Mouse (Mus musculus) left cerebral cortex, adult 11 months (tissue): ENCODE data around the gene Itpr1.

Experiments used
- DNase-seq: peaks from one replicate; pipeline ENCODE4 v3.0.0; 2022; ENCODE audit warnings: low spot score

Gene Itpr1

GRCm38 (mm10) chr6:108325400-108325799 is 112.5 kb downstream of the Itpr1 start:
- DNase-seq, result no peak

GRCm38 (mm10) chr6:108325948-108326411 is 113.1 kb downstream of the Itpr1 start:
- no peak for DNase-seq

- DNase-seq, result no peak
These were observed 113.9 kb downstream of the Itpr1 start for GRCm38 (mm10) chr6:108326751-108327161.

GRCm38 (mm10) chr6:108327561-108327960 is 114.7 kb downstream of the Itpr1 start:
- DNase-seq, result no peak

GRCm38 (mm10) chr6:108328296-108328695 is 115.4 kb downstream of the Itpr1 start:
- DNase-seq, result no peak

- no peak for DNase-seq
These were observed 117.6 kb downstream of the Itpr1 start for GRCm38 (mm10) chr6:108330461-108330860.

GRCm38 (mm10) chr6:108331268-108331667 is 118.4 kb downstream of the Itpr1 start:
- DNase-seq, result no peak

GRCm38 (mm10) chr6:108334059-108334458 is 121.2 kb downstream of the Itpr1 start:
- DNase-seq, result no peak

GRCm38 (mm10) chr6:108335202-108335823 is 122.4 kb downstream of the Itpr1 start:
- no peak for DNase-seq

GRCm38 (mm10) chr6:108336506-108336905 is 123.6 kb downstream of the Itpr1 start:
- DNase-seq, result no peak

GRCm38 (mm10) chr6:108337289-108337688 is 124.4 kb downstream of the Itpr1 start:
- DNase-seq, result no peak

GRCm38 (mm10) chr6:108338362-108338761 is 125.5 kb downstream of the Itpr1 start:
- no peak for DNase-seq

GRCm38 (mm10) chr6:108342989-108343388 is 130.1 kb downstream of the Itpr1 start:
- DNase-seq, result no peak

GRCm38 (mm10) chr6:108343781-108344310 is 130.9 kb downstream of the Itpr1 start:
- no peak for DNase-seq

- no peak for DNase-seq
These were observed 137.9 kb downstream of the Itpr1 start for GRCm38 (mm10) chr6:108350801-108351200.

- DNase-seq, result no peak
These were observed 139.1 kb downstream of the Itpr1 start for GRCm38 (mm10) chr6:108351998-108352397.

GRCm38 (mm10) chr6:108367412-108367811 is 154.5 kb downstream of the Itpr1 start:
- no peak for DNase-seq

- no peak for DNase-seq
These were observed 156.1 kb downstream of the Itpr1 start for GRCm38 (mm10) chr6:108369031-108369430.

- no peak for DNase-seq
These were observed 158.5 kb downstream of the Itpr1 start for GRCm38 (mm10) chr6:108371347-108371893.

GRCm38 (mm10) chr6:108374019-108374418 is 161.1 kb downstream of the Itpr1 start:
- DNase-seq, result no peak

GRCm38 (mm10) chr6:108379041-108379440 is 166.1 kb downstream of the Itpr1 start:
- no peak for DNase-seq

- no peak for DNase-seq
These were observed 167.3 kb downstream of the Itpr1 start for GRCm38 (mm10) chr6:108380209-108380608.

- DNase-seq, result no peak
These were observed 177.9 kb downstream of the Itpr1 start for GRCm38 (mm10) chr6:108390624-108391324.
